Mouse (Mus musculus) Patski (cell line): ENCODE measurements around the gene Bscl2. TPM values are rescaled to one million over a fixed set of nuclear protein-coding genes. Genes with fewer than 3 reads are reported as not detected.

Experiments
- ATAC-seq: fragments of 100-300 bp; one replicate; pipeline ENCODE4 v1.8.0; 2021
- CTCF ChIA-PET: fragments of 350-600 bp; sonication (Branson Sonifier 250); formaldehyde crosslinking; loops from one replicate; lab custom pipeline; 2022; ENCODE audit warnings: inconsistent platforms; lab: Charles Lee
- POLR2A ChIA-PET: fragments of 350-600 bp; sonication (Branson Sonifier 250); formaldehyde crosslinking; loops from one replicate; lab custom pipeline; 2022; ENCODE audit warnings: antibody characterized with exemption, inconsistent platforms; lab: Charles Lee
- DNase-seq: peaks from one replicate; pipeline ENCODE4 v3.0.0-alpha.2; 2011; ENCODE audit warnings: low read depth, low spot score
- H3K27me3 ChIP-seq: fragments of 371-371 bp; one replicate; pipeline ENCODE4 v1.5.1; 2021
- CTCF ChIP-seq: fragments of 100-300 bp; IDR thresholded peaks from one replicate; pipeline ENCODE4 v1.5.1; 2021
- in situ Hi-C: fragments of 300-500 bp; cut with MboI; formaldehyde crosslinking; loops from 3 replicates; pipeline ENCODE4 v1.11.1; 2018; ENCODE audit warnings: low pct_unique_long_range_greater_than_20kb, mixed read lengths
- polyA plus RNA-seq: library from polyadenylated mRNA; unstranded; gene quantifications from one replicate; pipeline ENCODE4 v1.2.3, GENCODE M21; 2021

Bscl2 gene
- polyA plus RNA-seq, 1 experiment from 2014 or later: 4.1 TPM

GRCm38 (mm10) chr19:8803879-8804660, 33.2 kb upstream of the Bscl2 start:
- CTCF ChIA-PET: no interaction called here
- DNase-seq (no peak), ATAC-seq (no peak)
- in situ Hi-C loops: no loop called here
- POLR2A ChIA-PET: interaction anchor here (0.6 kb wide), 1 partner anchor 52 kb away, joined by 3 read pairs; no protein-coding TSS in a partner anchor
- no peak for TF ChIP-seq CTCF
- H3K27me3 ChIP-seq: no peaks in the 10 kb centered on the region

- CTCF ChIA-PET: interaction anchor here (1.0 to 1.9 kb wide), 3 partner anchors 10 to 89 kb away, joined by 3 to 7 read pairs (median 4); partner anchors contain the start of gene Nxf1
- H3K27me3 ChIP-seq: no peaks in the 10 kb centered on the region
- POLR2A ChIA-PET: interaction anchor here (0.7 to 2.1 kb wide), 3 partner anchors 9 to 32 kb away, joined by 3 to 7 read pairs (median 3); partner anchors contain the start of genes Polr2g and Ttc9c
- DNase-seq (no peak), ATAC-seq (no peak)
- in situ Hi-C loops: no loop called here
- TF ChIP-seq CTCF: no peak
These were observed 30.5 kb upstream of the Bscl2 start for GRCm38 (mm10) chr19:8806810-8807209.

GRCm38 (mm10) chr19:8815812-8816211, 21.5 kb upstream of the Bscl2 start:
- no peak for DNase-seq
- CTCF ChIA-PET: interaction anchor here (0.8 to 1.6 kb wide), 7 partner anchors 9 to 102 kb away, joined by 3 to 7 read pairs (median 4); partner anchors contain the start of gene Tmem179b

GRCm38 (mm10) chr19:8817001-8817400, 20.3 kb upstream of the Bscl2 start:
- POLR2A ChIA-PET: interaction anchor here (1.0 kb wide), 1 partner anchor 63 kb away, joined by 3 read pairs; no protein-coding TSS in a partner anchor
- CTCF ChIA-PET: interaction anchor here (0.8 to 1.6 kb wide), 5 partner anchors 10 to 99 kb away, joined by 3 to 7 read pairs (median 4); partner anchors contain the start of gene Zbtb3
- no peaks in the 10 kb centered on the region for H3K27me3 ChIP-seq
- no peak for ATAC-seq
- TF ChIP-seq CTCF: no peak
- in situ Hi-C loops: loop anchor here (5.0 to 10.0 kb wide), 2 partner anchors 65 to 242 kb away; no protein-coding TSS in a partner anchor
- DNase-seq: no peak

More at GRCm38 (mm10) chr19:8815812-8816211, 21.5 kb upstream of the Bscl2 start:
- POLR2A ChIA-PET: no interaction called here
- TF ChIP-seq CTCF: no peak
- in situ Hi-C loops: loop anchor here (5.0 to 10.0 kb wide), 2 partner anchors 64 to 241 kb away; no protein-coding TSS in a partner anchor
- H3K27me3 ChIP-seq: no peaks in the 10 kb centered on the region
- no peak for ATAC-seq

GRCm38 (mm10) chr19:8818301-8818798, 18.9 kb upstream of the Bscl2 start:
- TF ChIP-seq CTCF: no peak
- POLR2A ChIA-PET: interaction anchor here (1.0 to 2.1 kb wide), 4 partner anchors 9 to 20 kb away, joined by 3 to 7 read pairs (median 4); partner anchors contain the start of gene Gng3
- no peak for ATAC-seq

GRCm38 (mm10) chr19:8818801-8819595, 18.3 kb upstream of the Bscl2 start, which contains the start of gene Ttc9c:
Gene Ttc9c, minus strand, starts transcription at chr19:8819333.
- H3K27me3 ChIP-seq: no peaks in the 10 kb centered on the region
- ChIA-PET POLR2A (interaction anchor here (0.6 to 2.1 kb wide), 11 partner anchors 9 to 96 kb away, joined by 3 to 7 read pairs (median 4); partner anchors contain the start of genes Gng3, Polr2g and Slc3a2), CTCF (interaction anchor here (1.1 kb wide), 1 partner anchor 11 kb away, joined by 3 read pairs; no protein-coding TSS in a partner anchor)
- DNase-seq (peak; percentile 94), ATAC-seq (peak; percentile 90)
- in situ Hi-C loops: loop anchor here (5.0 to 10.0 kb wide), 2 partner anchors 67 to 244 kb away; no protein-coding TSS in a partner anchor
- no peak for TF ChIP-seq CTCF

More at GRCm38 (mm10) chr19:8818301-8818798, 18.9 kb upstream of the Bscl2 start:
- no peak for DNase-seq
- CTCF ChIA-PET: no interaction called here
- no peaks in the 10 kb centered on the region for H3K27me3 ChIP-seq
- in situ Hi-C loops: loop anchor here (5.0 to 10.0 kb wide), 2 partner anchors 66 to 244 kb away; no protein-coding TSS in a partner anchor

- in situ Hi-C loops: loop anchor here (5.0 to 10.0 kb wide), 2 partner anchors 68 to 245 kb away; no protein-coding TSS in a partner anchor
- CTCF ChIA-PET: interaction anchor here (1.1 kb wide), 1 partner anchor 11 kb away, joined by 3 read pairs; no protein-coding TSS in a partner anchor
These were observed 17.5 kb upstream of the Bscl2 start, which contains the start of gene Hnrnpul2 for GRCm38 (mm10) chr19:8819596-8820423. Gene Hnrnpul2, plus strand, starts transcription at chr19:8820010.

GRCm38 (mm10) chr19:8820424-8820956, 16.8 kb upstream of the Bscl2 start:
- DNase-seq: no peak
- ATAC-seq: no peak
- POLR2A ChIA-PET: interaction anchor here (1.3 to 2.1 kb wide), 6 partner anchors 15 to 62 kb away, joined by 3 to 6 read pairs (median 4); partner anchors contain the start of genes Gng3 and Polr2g
- TF ChIP-seq CTCF: no peak
- in situ Hi-C loops: no loop called here
- CTCF ChIA-PET: no interaction called here
- H3K27me3 ChIP-seq: no peaks in the 10 kb centered on the region

More at GRCm38 (mm10) chr19:8819596-8820423, 17.5 kb upstream of the Bscl2 start, which contains the start of gene Hnrnpul2:
- peak; percentile 97 for DNase-seq
- POLR2A ChIA-PET: interaction anchor here (0.6 to 2.1 kb wide), 12 partner anchors 13 to 97 kb away, joined by 3 to 7 read pairs (median 4); partner anchors contain the start of genes Gng3, Polr2g and Slc3a2
- ATAC-seq: peak; percentile 82
- H3K27me3 ChIP-seq: no peaks in the 10 kb centered on the region
- TF ChIP-seq CTCF: no peak
